Mouse (Mus musculus): Measurements from ENCODE around the gene Serac1. TPM values are rescaled to one million over a fixed set of nuclear protein-coding genes. Genes with fewer than 3 reads are reported as not detected.

Gene Serac1
- total and polyA plus RNA-seq, 2 experiments from 2014 or later = 6.2 to 15.6 TPM

GRCm38 (mm10) chr17:5996589-5996988 is 83.0 kb downstream of the Serac1 start:
- no peak for ATAC-seq
- no peak overlapping the region for H3K4me3 ChIP-seq (ENCODE audit: low read length)
- no peak overlapping the region for H3K9ac ChIP-seq (replicated peaks; ENCODE audit: low read length)
- no peak for TF ChIP-seq CTCF (IDR thresholded peaks at IDR 0.05; ENCODE audit: low read depth)
- H3K4me2 ChIP-seq (ENCODE audit: low read depth, low read length) = no peak overlapping the region
- no peaks in the 10 kb centered on the region for H3K27me3 ChIP-seq (ENCODE audit: insufficient read depth, low read length)
- 83% methylated on average over 14 of the region's 14 CpGs for WGBS
- H3K27ac ChIP-seq = no peak overlapping the region
- 0 out of 2 replicates have a peak, but pooled peaks cover 5% of the 10 kb centered on the region for H3K4me1 ChIP-seq (ENCODE audit: insufficient read depth, low read length)
- H3K9me3 ChIP-seq (ENCODE audit: low read length) = no peaks in the 10 kb centered on the region
- DNase-seq (ENCODE audit: low spot score) = no peak
- no peaks in the 10 kb centered on the region for H3K36me3 ChIP-seq (ENCODE audit: insufficient read depth, low read length)

- DNase-seq (ENCODE audit: low spot score) (no peak), ATAC-seq (no peak)
- no peak overlapping the region for H3K27ac ChIP-seq
- H3K4me1 ChIP-seq (ENCODE audit: insufficient read depth, low read length) = 0 out of 2 replicates have a peak, but pooled peaks cover 5% of the 10 kb centered on the region
- H3K9ac ChIP-seq (replicated peaks; ENCODE audit: low read length) = no peak overlapping the region
- no peaks in the 10 kb centered on the region for H3K27me3 ChIP-seq (ENCODE audit: insufficient read depth, low read length)
- no peak overlapping the region for H3K4me3 ChIP-seq (ENCODE audit: low read length)
- TF ChIP-seq CTCF (IDR thresholded peaks at IDR 0.05; ENCODE audit: low read depth) = no peak
- H3K9me3 ChIP-seq (ENCODE audit: low read length) = no peaks in the 10 kb centered on the region
- 70% methylated on average over 6 of the region's 6 CpGs for WGBS
- no peaks in the 10 kb centered on the region for H3K36me3 ChIP-seq (ENCODE audit: insufficient read depth, low read length)
- no peak overlapping the region for H3K4me2 ChIP-seq (ENCODE audit: low read depth, low read length)
These were observed 84.9 kb downstream of the Serac1 start for GRCm38 (mm10) chr17:5994606-5995005.

- no peak overlapping the region for H3K4me2 ChIP-seq (ENCODE audit: low read depth, low read length)
- H3K4me3 ChIP-seq (ENCODE audit: low read length) = no peak overlapping the region
- 0 out of 2 replicates have a peak, but pooled peaks cover 5% of the 10 kb centered on the region for H3K4me1 ChIP-seq (ENCODE audit: insufficient read depth, low read length)
- H3K9ac ChIP-seq (replicated peaks; ENCODE audit: low read length) = no peak overlapping the region
- no peaks in the 10 kb centered on the region for H3K36me3 ChIP-seq (ENCODE audit: insufficient read depth, low read length)
- H3K27ac ChIP-seq = no peak overlapping the region
- WGBS = 71% methylated on average over 3 of the region's 3 CpGs
- no peaks in the 10 kb centered on the region for H3K27me3 ChIP-seq (ENCODE audit: insufficient read depth, low read length)
- no peak for TF ChIP-seq CTCF (IDR thresholded peaks at IDR 0.05; ENCODE audit: low read depth)
- no peak for ATAC-seq
- H3K9me3 ChIP-seq (ENCODE audit: low read length) = no peaks in the 10 kb centered on the region
- no peak for DNase-seq (ENCODE audit: low spot score)
These were observed 85.8 kb downstream of the Serac1 start for GRCm38 (mm10) chr17:5993581-5994260.

- 81% methylated on average over 5 of the region's 5 CpGs for WGBS
- DNase-seq (ENCODE audit: low spot score) (no peak), ATAC-seq (no peak)
- peaks cover 7% of the 10 kb centered on the region; the same call in 1 of the 2 replicates for H3K4me1 ChIP-seq (ENCODE audit: insufficient read depth, low read length)
- H3K4me2 ChIP-seq (ENCODE audit: low read depth, low read length) = no peak overlapping the region
- no peaks in the 10 kb centered on the region for H3K9me3 ChIP-seq (ENCODE audit: low read length)
- H3K27ac ChIP-seq = no peak overlapping the region
- H3K4me3 ChIP-seq (ENCODE audit: low read length) = no peak overlapping the region
- H3K9ac ChIP-seq (replicated peaks; ENCODE audit: low read length) = no peak overlapping the region
- TF ChIP-seq CTCF (IDR thresholded peaks at IDR 0.05; ENCODE audit: low read depth) = no peak
- no peaks in the 10 kb centered on the region for H3K27me3 ChIP-seq (ENCODE audit: insufficient read depth, low read length)
- H3K36me3 ChIP-seq (ENCODE audit: insufficient read depth, low read length) = no peaks in the 10 kb centered on the region
These were observed 86.5 kb downstream of the Serac1 start for GRCm38 (mm10) chr17:5992866-5993580.

Other genes starting within 250 kb of the Serac1 start
- gene Snx9, start 238.4 kb downstream of the Serac1 start, total RNA-seq (2014; rRNA removed) = 6.2 and 12.5 TPM in 2 replicates
- gene Snx9, start 238.4 kb downstream of the Serac1 start, polyA plus RNA-seq (2015; fragmentation: Nextera tagmentation; extraction: Ambion mirVana) = 6.7 and 7.0 TPM in 2 replicates
- gene Synj2, start 138.5 kb downstream of the Serac1 start, total RNA-seq (2014; rRNA removed) = 4.8 and 6.9 TPM in 2 replicates
- 2.1 and 2.9 TPM in 2 replicates for gene Synj2, start 138.5 kb downstream of the Serac1 start, polyA plus RNA-seq (2015; fragmentation: Nextera tagmentation; extraction: Ambion mirVana)
- gene Gtf2h5, start within 50 bp of the Serac1 start, total RNA-seq (2014; rRNA removed) = 40.1 and 44.1 TPM in 2 replicates
- 241 and 256 TPM in 2 replicates for gene Gtf2h5, start within 50 bp of the Serac1 start, polyA plus RNA-seq (2015; fragmentation: Nextera tagmentation; extraction: Ambion mirVana)
- 218 and 245 TPM in 2 replicates for gene Tulp4, start 26.7 kb upstream of the Serac1 start, total RNA-seq (2014; rRNA removed)
- 77.1 and 91.9 TPM in 2 replicates for gene Tulp4, start 26.7 kb upstream of the Serac1 start, polyA plus RNA-seq (2015; fragmentation: Nextera tagmentation; extraction: Ambion mirVana)
- gene Tmem181a, start 177.1 kb upstream of the Serac1 start, total RNA-seq (2014; rRNA removed) = 71.5 and 75.2 TPM in 2 replicates
- 58.7 and 59.1 TPM in 2 replicates for gene Tmem181a, start 177.1 kb upstream of the Serac1 start, polyA plus RNA-seq (2015; fragmentation: Nextera tagmentation; extraction: Ambion mirVana)
- gene Dynlt1a, start 237.8 kb upstream of the Serac1 start, total RNA-seq (2014; rRNA removed) = 23.2 and 28.8 TPM in 2 replicates
- 40.4 and 42.6 TPM in 2 replicates for gene Dynlt1a, start 237.8 kb upstream of the Serac1 start, polyA plus RNA-seq (2015; fragmentation: Nextera tagmentation; extraction: Ambion mirVana)

Measured in hindbrain, postnatal 0 days (tissue).